Mouse (Mus musculus): ENCODE measurements around the gene Sirt6.

- TF ChIP-seq CTCF (IDR thresholded peaks at IDR 0.05; ENCODE audit: low read depth) (no peak), EP300 (IDR thresholded peaks at IDR 0.05; ENCODE audit: low read depth) (no peak)
Observed at GRCm38 (mm10) chr10:81620786-81621185, 6.8 kb downstream of the Sirt6 start.

Measured in liver, embryonic 14.5 days (tissue).